Mouse (Mus musculus) spleen, adult 12 weeks (tissue): Measurements from ENCODE around the gene Enox2.

Experiments
- DNase-seq: peaks from one replicate; pipeline ENCODE4 v3.0.0; 2022; ENCODE audit warnings: low spot score

Enox2 gene

DNA sequence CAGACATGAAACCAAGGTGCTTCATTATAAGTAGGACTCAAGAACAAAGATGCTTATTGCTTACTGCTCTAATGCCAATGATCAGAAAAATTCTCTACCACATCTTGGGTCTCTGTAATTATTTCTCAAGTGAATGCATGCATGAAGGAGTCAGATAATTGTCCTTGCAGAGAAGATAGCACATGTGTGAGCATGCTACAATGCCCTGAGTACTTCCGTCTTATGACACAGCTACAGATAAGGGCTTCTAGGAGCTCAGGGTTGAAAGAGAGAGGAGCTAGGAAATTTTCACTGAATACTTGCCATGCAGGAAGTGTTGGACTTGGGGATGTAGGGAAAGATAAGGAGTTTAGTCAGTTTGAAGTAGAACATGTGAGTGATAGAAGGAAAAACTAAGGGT, 285.2 kb downstream of the Enox2 start:
- no peak for DNase-seq

DNA sequence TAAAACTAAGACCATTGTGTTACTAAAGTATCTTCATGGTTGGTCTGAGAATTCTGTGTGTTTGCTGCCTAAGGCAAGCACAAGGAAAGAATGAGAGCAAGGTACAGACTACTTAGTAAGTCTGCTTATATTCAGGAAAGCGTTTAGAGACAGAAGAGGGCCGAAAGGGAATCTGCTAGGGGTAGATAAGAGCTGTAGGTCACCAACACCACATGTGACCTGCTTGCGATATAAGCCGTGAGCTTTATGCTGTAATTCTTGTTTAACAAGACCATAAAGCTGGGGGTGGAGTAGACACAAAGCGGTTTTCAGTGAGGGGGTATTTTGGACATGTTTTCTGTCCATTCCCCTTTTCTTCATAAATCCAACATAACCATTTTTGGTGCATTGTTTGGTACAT, 302.4 kb downstream of the Enox2 start:
- DNase-seq, result no peak

DNA sequence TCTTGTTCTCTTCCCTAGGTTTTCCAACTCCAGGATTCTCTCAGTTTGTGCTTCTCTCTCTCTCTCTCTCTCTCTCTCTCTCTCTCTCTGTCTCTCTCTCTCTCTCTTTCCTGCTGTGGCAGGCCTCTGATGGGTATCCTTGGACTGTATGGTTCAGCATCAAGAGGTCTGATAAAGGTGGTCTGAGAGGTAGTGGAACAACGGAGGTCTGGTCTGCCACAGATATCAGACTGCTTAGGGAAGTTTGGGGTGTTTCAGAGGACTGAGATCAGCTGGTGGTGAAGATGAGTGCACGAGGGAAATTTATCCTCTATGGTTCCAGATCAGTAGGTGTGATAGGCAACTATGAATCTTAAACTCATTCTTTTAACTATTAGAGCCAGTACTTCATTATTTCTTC, 303.6 kb downstream of the Enox2 start:
- no peak for DNase-seq
